Mouse (Mus musculus) liver, embryonic 13.5 days (tissue): ENCODE results near the gene Nanos2. TPM values are rescaled to one million over a fixed set of nuclear protein-coding genes. Genes with fewer than 3 reads are reported as not detected.
A peak's percentile ranks its signal among the peaks of the same experiment; 100 is the strongest.

Source experiments
- ATAC-seq: fragments of 200-750 bp; cut with Nextera tagmentation; 2 replicates; pipeline ENCODE4 v1.8.0; 2017; ENCODE audit warnings: low read depth, mild to moderate bottlenecking, moderate number of reproducible peaks, moderate library complexity
- DNase-seq: peaks from one replicate; pipeline ENCODE4 v3.0.0; 2022
- H3K27ac ChIP-seq: fragments of 300-500 bp; sonication (generic); 2 replicates; pipeline ENCODE4 v1.5.1; 2015; ENCODE audit warnings: moderate library complexity, mild to moderate bottlenecking, inconsistent platforms
- H3K27me3 ChIP-seq: fragments of 300-500 bp; sonication (generic); 2 replicates; pipeline ENCODE4 v1.6.1; 2015; ENCODE audit warnings: mild to moderate bottlenecking, inconsistent platforms
- H3K36me3 ChIP-seq: fragments of 300-500 bp; sonication (generic); 2 replicates; pipeline ENCODE4 v1.6.1; 2015; ENCODE audit warnings: mild to moderate bottlenecking, inconsistent platforms
- H3K4me1 ChIP-seq: fragments of 300-500 bp; sonication (generic); replicated peaks from 2 replicates; pipeline ENCODE4 v1.6.1; 2015; ENCODE audit warnings: inconsistent platforms
- H3K4me2 ChIP-seq: fragments of 300-500 bp; sonication (generic); 2 replicates; pipeline ENCODE4 v1.6.1; 2015; ENCODE audit warnings: inconsistent platforms, mild to moderate bottlenecking, moderate library complexity
- H3K4me3 ChIP-seq: fragments of 300-500 bp; sonication (generic); replicated peaks from 2 replicates; pipeline ENCODE4 v1.5.1; 2015; ENCODE audit warnings: mild to moderate bottlenecking, inconsistent platforms
- H3K9ac ChIP-seq: fragments of 300-500 bp; sonication (generic); 2 replicates; pipeline ENCODE4 v1.6.1; 2015; ENCODE audit warnings: mild to moderate bottlenecking, inconsistent platforms
- H3K9me3 ChIP-seq: fragments of 300-500 bp; sonication (generic); replicated peaks from 2 replicates; pipeline ENCODE4 v1.6.1; 2016; ENCODE audit warnings: inconsistent platforms
- WGBS: fragments of 180-500 bp; shearing (Covaris S2); methylation state at CpG from one replicate; pipeline ENCODE4 v1.1.7; 2015; ENCODE audit not compliant: insufficient replicate concordance; 5-methylcytosine and 5-hydroxymethylcytosine counted together
- polyA plus RNA-seq: library from polyadenylated mRNA; unstranded; fragments of >200 nt; fragmentation: Nextera tagmentation; extraction: Ambion mirVana; gene quantifications from 2 replicates; pipeline ENCODE4 v1.2.1, GENCODE M21; 2015

Gene Nanos2
- polyA plus RNA-seq, 1 experiment from 2014 or later, result not detected

DNA sequence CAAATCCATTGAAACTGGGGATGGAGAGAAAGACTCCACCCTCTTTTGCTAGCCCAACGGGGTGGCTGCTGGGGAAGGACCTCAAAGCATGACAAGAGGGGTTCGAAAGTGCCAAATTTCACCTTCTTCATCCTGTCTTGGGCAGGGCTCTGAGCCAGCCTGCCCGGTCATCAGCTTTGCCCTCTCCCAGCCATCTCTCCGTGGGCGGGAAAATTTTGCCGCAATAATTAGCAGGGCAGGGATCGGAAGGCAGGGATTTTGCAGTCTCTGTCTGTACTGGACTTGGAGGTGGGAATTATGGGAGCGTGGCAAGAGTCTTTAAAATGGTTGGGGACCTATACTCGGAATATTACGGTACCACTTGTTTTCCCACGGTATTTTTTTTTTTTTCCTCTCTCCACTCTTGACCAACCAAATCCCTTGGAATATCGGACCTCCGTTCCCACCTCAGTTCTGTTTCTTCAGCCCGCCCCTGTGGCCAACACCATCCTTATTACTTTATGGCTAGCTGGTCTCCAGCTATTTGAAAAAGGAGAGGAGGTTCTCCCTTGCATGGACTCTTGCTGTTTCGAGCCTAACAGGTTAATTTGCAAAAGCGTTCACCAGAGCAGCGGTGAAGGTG is 24.9 kb upstream of the Nanos2 start:
- peaks cover 95% of the 10 kb centered on the region for H3K27me3 ChIP-seq
- H3K4me2 ChIP-seq, result peak overlapping the region; percentile 25
- ATAC-seq, result no peak
- H3K9me3 ChIP-seq, result no peaks in the 10 kb centered on the region
- DNase-seq, result no peak
- H3K4me1 ChIP-seq, result peaks cover 22% of the 10 kb centered on the region
- H3K4me3 ChIP-seq, result no peak overlapping the region
- H3K27ac ChIP-seq, result no peak overlapping the region
- H3K36me3 ChIP-seq, result no peaks in the 10 kb centered on the region
- H3K9ac ChIP-seq, result no peak overlapping the region
- WGBS, result 3% methylated on average over 17 of the region's 17 CpGs

DNA sequence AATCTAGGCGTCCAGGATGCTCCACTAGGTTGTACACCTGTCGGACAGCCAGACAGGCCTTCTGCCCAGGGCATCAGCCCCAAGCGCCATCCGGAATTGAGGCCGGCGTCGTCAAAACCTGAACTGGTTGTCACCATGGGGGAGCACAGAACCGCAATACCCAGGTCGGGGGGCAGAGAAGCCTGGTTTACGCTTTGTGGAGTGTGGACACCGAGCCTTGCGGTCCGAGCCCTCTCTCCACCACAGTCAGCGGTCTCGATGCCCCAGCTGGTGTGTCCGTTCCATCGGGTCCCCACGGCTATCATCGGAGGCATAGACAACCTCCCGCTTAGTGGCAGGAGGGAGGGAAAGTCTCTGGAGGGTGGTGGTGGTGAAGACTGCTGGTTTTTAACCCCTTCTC is 24.4 kb upstream of the Nanos2 start:
- H3K9me3 ChIP-seq, result no peaks in the 10 kb centered on the region

GRCm38 (mm10) chr7:18963294-18963843 is 23.8 kb upstream of the Nanos2 start:
- Histone ChIP-seq H3K4me2 (no peak overlapping the region), H3K36me3 (no peaks in the 10 kb centered on the region), H3K27me3 (peaks cover 84% of the 10 kb centered on the region), H3K4me1 (peaks cover 13% of the 10 kb centered on the region), H3K4me3 (no peak overlapping the region), H3K27ac (no peak overlapping the region), H3K9ac (no peak overlapping the region), H3K9me3 (no peaks in the 10 kb centered on the region)
- WGBS, result 2% methylated on average over 19 of the region's 19 CpGs
- no peak for DNase-seq
- ATAC-seq, result no peak

More for the DNA sequence above, 24.4 kb upstream of the Nanos2 start:
- Histone ChIP-seq H3K4me3 (no peak overlapping the region), H3K4me1 (peaks cover 17% of the 10 kb centered on the region), H3K36me3 (no peaks in the 10 kb centered on the region), H3K27me3 (peaks cover 90% of the 10 kb centered on the region), H3K4me2 (peak overlapping the region; percentile 25), H3K27ac (no peak overlapping the region), H3K9ac (no peak overlapping the region)
- WGBS, result under 1% methylated on average over 20 of the region's 20 CpGs
- DNase-seq (no peak), ATAC-seq (no peak)

GRCm38 (mm10) chr7:18965312-18965711 is 21.9 kb upstream of the Nanos2 start:
- Histone ChIP-seq H3K36me3 (no peaks in the 10 kb centered on the region), H3K4me2 (no peak overlapping the region), H3K4me3 (no peak overlapping the region), H3K9ac (no peak overlapping the region), H3K27ac (no peak overlapping the region), H3K27me3 (peaks cover 65% of the 10 kb centered on the region), H3K4me1 (peaks cover 10% of the 10 kb centered on the region), H3K9me3 (no peaks in the 10 kb centered on the region)
- no peak for DNase-seq
- no peak for ATAC-seq
- WGBS, result 55% methylated on average over 5 of the region's 5 CpGs

- Histone ChIP-seq H3K9me3 (no peaks in the 10 kb centered on the region), H3K4me3 (no peak overlapping the region), H3K4me1 (peaks cover 4% of the 10 kb centered on the region), H3K27ac (no peak overlapping the region), H3K9ac (no peak overlapping the region), H3K27me3 (peaks cover 42% of the 10 kb centered on the region), H3K4me2 (no peak overlapping the region), H3K36me3 (no peaks in the 10 kb centered on the region)
- ATAC-seq, result no peak
- DNase-seq, result no peak
- WGBS, result 10% methylated on average over 8 of the region's 8 CpGs
Measured at GRCm38 (mm10) chr7:18967603-18968002, 19.6 kb upstream of the Nanos2 start.

- H3K4me3 ChIP-seq, result no peak overlapping the region
- no peak for DNase-seq
- no peak for ATAC-seq
- H3K9me3 ChIP-seq, result no peaks in the 10 kb centered on the region
- H3K9ac ChIP-seq, result no peak overlapping the region
- no peaks in the 10 kb centered on the region for H3K36me3 ChIP-seq
- H3K4me2 ChIP-seq, result no peak overlapping the region
- no peaks in the 10 kb centered on the region for H3K4me1 ChIP-seq
- peaks cover 12% of the 10 kb centered on the region for H3K27me3 ChIP-seq
- H3K27ac ChIP-seq, result no peak overlapping the region
- WGBS, result 63% methylated on average over 3 of the region's 3 CpGs
Measured at GRCm38 (mm10) chr7:18970956-18971355, 16.2 kb upstream of the Nanos2 start.

GRCm38 (mm10) chr7:18978381-18978780 is 8.8 kb upstream of the Nanos2 start:
- no peak for DNase-seq
- Histone ChIP-seq H3K4me1 (no peaks in the 10 kb centered on the region), H3K36me3 (no peaks in the 10 kb centered on the region), H3K9ac (no peak overlapping the region), H3K4me3 (no peak overlapping the region), H3K4me2 (no peak overlapping the region), H3K27me3 (0 out of 2 replicates have a peak, but pooled peaks cover 3% of the 10 kb centered on the region), H3K27ac (no peak overlapping the region), H3K9me3 (no peaks in the 10 kb centered on the region)
- ATAC-seq, result no peak
- WGBS, result 87% methylated on average over 9 of the region's 9 CpGs

DNA sequence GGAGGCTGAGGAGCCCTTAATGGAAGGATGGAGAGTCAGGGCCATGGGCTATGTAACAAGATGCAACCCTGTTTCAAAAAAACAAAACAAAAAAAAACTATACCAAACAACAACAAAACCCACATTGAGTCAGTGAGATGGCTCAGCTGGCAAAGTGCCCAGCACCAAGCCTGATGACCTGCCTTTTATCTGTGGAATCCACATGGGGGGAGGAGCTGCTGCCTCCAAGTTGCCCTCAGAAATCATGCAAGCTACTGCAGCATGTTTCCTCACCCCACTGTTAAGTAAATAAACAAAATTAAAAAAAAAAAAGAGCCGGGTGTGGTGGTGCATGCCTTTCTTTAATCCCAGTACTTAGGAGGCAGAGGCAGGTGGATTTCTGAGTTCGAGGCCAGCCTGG is 697 bp upstream of the Nanos2 start:
- no peak overlapping the region for H3K4me3 ChIP-seq
- 48% methylated on average over 2 of the region's 2 CpGs for WGBS
- DNase-seq (no peak), ATAC-seq (no peak)
- no peaks in the 10 kb centered on the region for H3K9me3 ChIP-seq
- H3K4me2 ChIP-seq, result no peak overlapping the region
- no peak overlapping the region for H3K9ac ChIP-seq
- H3K4me1 ChIP-seq, result peaks cover 12% of the 10 kb centered on the region
- peaks cover 44% of the 10 kb centered on the region for H3K27me3 ChIP-seq
- no peak overlapping the region for H3K27ac ChIP-seq
- no peaks in the 10 kb centered on the region for H3K36me3 ChIP-seq

DNA sequence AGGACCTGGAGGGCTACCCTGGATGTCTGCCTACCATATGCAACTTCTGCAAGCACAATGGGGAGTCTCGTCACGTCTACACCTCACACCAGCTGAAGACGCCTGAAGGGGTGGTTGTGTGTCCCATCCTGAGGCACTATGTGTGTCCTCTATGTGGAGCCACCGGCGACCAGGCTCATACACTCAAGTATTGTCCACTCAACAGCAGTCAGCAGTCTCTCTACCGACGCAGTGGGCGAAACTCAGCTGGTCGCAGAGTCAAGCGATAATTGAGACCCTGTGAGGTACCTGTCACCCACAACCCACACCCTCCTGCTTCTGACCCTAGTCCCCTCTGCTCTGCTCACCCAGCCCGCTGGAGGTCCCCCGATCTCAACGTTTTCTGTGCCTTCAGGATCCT is 547 bp downstream of the Nanos2 start:
- Histone ChIP-seq H3K9me3 (no peaks in the 10 kb centered on the region), H3K36me3 (no peaks in the 10 kb centered on the region), H3K4me1 (peaks cover 21% of the 10 kb centered on the region), H3K27ac (no peak overlapping the region), H3K4me2 (no peak overlapping the region), H3K4me3 (no peak overlapping the region), H3K27me3 (peaks cover 57% of the 10 kb centered on the region), H3K9ac (no peak overlapping the region)
- DNase-seq (no peak), ATAC-seq (no peak)
- WGBS, result 59% methylated on average over 13 of the region's 13 CpGs

DNA sequence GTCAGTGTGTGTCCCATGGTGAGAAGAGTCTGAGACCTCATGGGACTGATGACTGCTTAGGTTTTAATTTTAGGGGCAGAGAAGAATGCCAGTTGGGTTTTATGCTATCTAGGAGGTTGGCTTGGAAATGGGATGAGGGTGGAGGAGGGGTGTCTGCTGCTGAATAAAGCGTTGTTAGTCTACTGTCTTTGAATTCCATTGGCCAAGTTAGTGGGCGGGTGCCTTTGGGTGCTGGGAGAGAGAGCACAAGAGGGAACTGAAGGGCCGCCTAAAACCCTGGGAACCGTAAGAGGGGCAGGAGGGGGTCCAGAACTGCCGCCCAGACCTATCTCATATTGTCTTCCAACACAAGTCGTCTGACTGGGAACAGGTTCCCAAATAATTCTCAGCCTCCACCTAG is 1.6 kb downstream of the Nanos2 start:
- H3K27ac ChIP-seq, result no peak overlapping the region
- H3K9ac ChIP-seq, result no peak overlapping the region
- no peaks in the 10 kb centered on the region for H3K9me3 ChIP-seq
- H3K4me2 ChIP-seq, result no peak overlapping the region
- no peak overlapping the region for H3K4me3 ChIP-seq
- H3K27me3 ChIP-seq, result peaks cover 67% of the 10 kb centered on the region
- peaks cover 21% of the 10 kb centered on the region for H3K4me1 ChIP-seq
- no peaks in the 10 kb centered on the region for H3K36me3 ChIP-seq
- no peak for ATAC-seq
- no peak for DNase-seq
- 49% methylated on average over 6 of the region's 6 CpGs for WGBS

DNA sequence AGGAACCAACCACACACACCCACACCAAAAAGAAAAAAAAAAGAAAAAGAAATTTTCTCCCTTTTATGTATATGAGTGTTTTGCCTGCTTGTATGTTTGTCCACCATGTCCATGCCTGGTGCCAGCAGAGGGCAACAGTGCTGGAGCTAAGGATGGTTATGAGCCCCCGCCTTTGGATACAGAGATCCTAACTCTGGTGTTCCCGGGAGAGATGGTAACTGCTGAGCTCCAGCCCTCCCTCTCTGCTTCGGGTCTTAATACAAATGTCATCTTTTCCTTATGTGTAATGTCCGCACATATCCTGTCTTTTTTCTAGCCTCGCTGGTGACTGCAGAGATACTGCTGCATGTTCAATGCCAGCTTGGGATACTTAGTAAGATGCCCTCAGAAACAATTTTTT is 2.8 kb downstream of the Nanos2 start:
- Histone ChIP-seq H3K9ac (no peak overlapping the region), H3K4me3 (no peak overlapping the region), H3K27me3 (peaks cover 74% of the 10 kb centered on the region), H3K36me3 (no peaks in the 10 kb centered on the region), H3K4me2 (peak overlapping the region; percentile 75; the same call in 1 of the 2 replicates), H3K27ac (no peak overlapping the region), H3K4me1 (peaks cover 21% of the 10 kb centered on the region), H3K9me3 (no peaks in the 10 kb centered on the region)
- no peak for ATAC-seq
- no peak for DNase-seq
- 17% methylated on average over 5 of the region's 5 CpGs for WGBS
